Mouse (Mus musculus) megakaryocyte, embryonic 14.5 days (primary cell): ENCODE measurements around the gene Gm884. TPM values are rescaled to one million over a fixed set of nuclear protein-coding genes. Genes with fewer than 3 reads are reported as not detected.
"Not testable (repeated sequence)": the region's sequence is repeated elsewhere in the genome, so short reads cannot be mapped to it uniquely, and the experiment has no call there.

Source experiments
- H3K27me3 ChIP-seq: replicated peaks from 2 replicates; pipeline ENCODE3; 2012; ENCODE audit warnings: inconsistent platforms
- H3K36me3 ChIP-seq: replicated peaks from 2 replicates; pipeline ENCODE3; 2012; ENCODE audit warnings: low read length, inconsistent platforms, mixed read lengths
- H3K4me1 ChIP-seq: 2 replicates; pipeline ENCODE4 v1.6.1; 2012; ENCODE audit warnings: inconsistent platforms
- H3K4me3 ChIP-seq: replicated peaks from 2 replicates; pipeline ENCODE3; 2012; ENCODE audit warnings: moderate library complexity, mild to moderate bottlenecking, inconsistent platforms
- H3K9me3 ChIP-seq: 2 replicates; pipeline ENCODE4 v1.6.1; 2012; ENCODE audit warnings: inconsistent platforms
- FLI1 ChIP-seq: IDR thresholded peaks from 2 replicates; pipeline ENCODE4 v1.6.1; 2012; ENCODE audit warnings: low read length, inconsistent platforms, mixed read lengths
- GATA1 ChIP-seq: IDR thresholded peaks from 3 replicates; pipeline ENCODE4 v1.6.1; 2012; ENCODE audit warnings: mixed read lengths, low read length, inconsistent platforms, borderline replicate concordance
- polyA plus RNA-seq: library from polyadenylated mRNA; stranded (reverse); fragments of >175 nt; gene quantifications from 2 replicates; pipeline ENCODE4 v1.2.3, GENCODE M21; 2012; ENCODE audit warnings: low replicate concordance; ENCODE audit not compliant: insufficient read depth

Gene Gm884
- polyA plus RNA-seq, 1 experiment, result not detected

DNA sequence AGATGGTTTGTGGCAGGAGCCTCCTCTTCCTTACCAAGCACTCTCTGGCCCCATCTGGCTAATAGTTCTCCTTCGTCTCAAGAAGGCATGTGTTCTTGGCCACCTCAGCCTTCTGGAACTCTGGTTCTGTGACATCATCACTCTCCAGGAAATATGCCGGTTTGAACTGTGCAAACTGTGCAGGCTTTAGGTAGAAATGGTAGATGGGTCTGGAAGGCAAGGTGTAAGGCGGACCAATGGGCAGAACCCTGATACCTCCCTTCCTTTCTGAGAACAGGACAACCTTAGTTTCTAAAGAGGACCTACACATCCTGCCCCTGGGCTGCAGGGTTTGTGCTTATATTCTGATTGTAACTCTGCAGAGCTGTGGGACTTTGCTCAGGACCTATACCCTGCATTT is 17.9 kb upstream of the Gm884 start, which contains the start of gene Lyzl6:
Gene Lyzl6, minus strand, starts transcription at position 101 of the 400 bp plus-strand sequence.
- 0 out of 2 replicates have a peak, but pooled peaks cover 5% of the 10 kb centered on the region for H3K4me1 ChIP-seq
- H3K9me3 ChIP-seq, result peaks cover 9% of the 10 kb centered on the region
- H3K27me3 ChIP-seq, result peaks cover 82% of the 10 kb centered on the region
- TF ChIP-seq GATA1 (no peak), FLI1 (no peak)
- no peak within 1 kb of the TSS for H3K4me3 ChIP-seq
- no peaks in the 10 kb centered on the region for H3K36me3 ChIP-seq

DNA sequence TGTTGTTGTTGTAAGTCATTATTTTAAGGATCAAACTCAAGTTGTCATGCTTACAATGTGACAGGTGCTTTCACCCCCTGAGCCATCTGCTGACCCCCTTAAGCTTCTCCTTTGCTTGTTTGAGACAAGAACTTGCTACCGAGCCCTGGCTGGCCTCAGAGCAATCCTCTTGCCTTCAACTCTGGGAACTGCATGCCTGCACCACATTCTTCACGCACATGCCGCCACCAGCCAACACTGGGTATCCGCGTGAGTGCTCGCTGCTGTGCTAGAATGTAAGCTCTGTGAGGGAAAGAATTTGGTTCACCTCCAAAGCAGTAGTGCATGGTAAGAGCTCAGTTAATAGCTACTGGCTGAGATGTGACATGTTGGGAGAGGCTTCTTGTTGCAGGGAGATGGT is 15.3 kb upstream of the Gm884 start:
- H3K27me3 ChIP-seq, result peaks cover 76% of the 10 kb centered on the region
- H3K4me1 ChIP-seq, result 0 out of 2 replicates have a peak, but pooled peaks cover 5% of the 10 kb centered on the region
- H3K9me3 ChIP-seq, result peaks cover 14% of the 10 kb centered on the region
- no peaks in the 10 kb centered on the region for H3K36me3 ChIP-seq
- no peak for TF ChIP-seq GATA1
- no peak for TF ChIP-seq FLI1
- no peak overlapping the region for H3K4me3 ChIP-seq

GRCm38 (mm10) chr11:103635481-103635880 is 14.5 kb upstream of the Gm884 start:
- TF ChIP-seq FLI1, result no peak
- TF ChIP-seq GATA1, result no peak
- Histone ChIP-seq H3K36me3 (no peaks in the 10 kb centered on the region), H3K27me3 (peaks cover 69% of the 10 kb centered on the region), H3K4me3 (no peak overlapping the region), H3K9me3 (peaks cover 14% of the 10 kb centered on the region), H3K4me1 (0 out of 2 replicates have a peak, but pooled peaks cover 5% of the 10 kb centered on the region)

- Histone ChIP-seq H3K27me3 (peaks cover 63% of the 10 kb centered on the region), H3K4me3 (no peak overlapping the region)
- TF ChIP-seq GATA1, result no peak
- TF ChIP-seq FLI1, result no peak
These were observed 13.9 kb upstream of the Gm884 start for GRCm38 (mm10) chr11:103634806-103635205.

DNA sequence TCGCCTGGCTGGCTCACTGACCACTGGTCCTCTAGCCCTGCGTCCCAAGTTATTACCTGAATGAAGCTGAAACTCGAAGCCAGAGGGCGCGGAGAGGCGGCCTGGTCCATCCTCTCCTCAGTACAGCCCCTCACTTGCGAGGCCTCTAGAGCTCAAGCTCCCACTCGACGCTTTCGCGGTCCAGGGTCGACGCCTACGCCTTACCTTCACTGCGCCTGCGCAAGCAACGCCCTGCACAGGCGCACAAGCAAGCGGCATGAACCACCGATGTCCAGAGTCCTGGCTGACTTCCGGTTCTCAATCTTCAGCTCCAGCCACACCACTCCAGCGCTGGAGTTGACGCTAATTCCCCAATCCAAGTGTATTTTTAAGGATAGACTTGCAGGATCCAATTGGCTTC is 6.5 kb upstream of the Gm884 start:
- TF ChIP-seq GATA1, result no peak
- H3K4me3 ChIP-seq, result no peak overlapping the region
- no peaks in the 10 kb centered on the region for H3K36me3 ChIP-seq
- peaks cover 15% of the 10 kb centered on the region for H3K27me3 ChIP-seq
- no peaks in the 10 kb centered on the region for H3K4me1 ChIP-seq
- peaks cover 13% of the 10 kb centered on the region for H3K9me3 ChIP-seq

More at GRCm38 (mm10) chr11:103634806-103635205, 13.9 kb upstream of the Gm884 start:
- H3K36me3 ChIP-seq, result no peaks in the 10 kb centered on the region
- H3K4me1 ChIP-seq, result 0 out of 2 replicates have a peak, but pooled peaks cover 4% of the 10 kb centered on the region
- H3K9me3 ChIP-seq, result peaks cover 13% of the 10 kb centered on the region

DNA sequence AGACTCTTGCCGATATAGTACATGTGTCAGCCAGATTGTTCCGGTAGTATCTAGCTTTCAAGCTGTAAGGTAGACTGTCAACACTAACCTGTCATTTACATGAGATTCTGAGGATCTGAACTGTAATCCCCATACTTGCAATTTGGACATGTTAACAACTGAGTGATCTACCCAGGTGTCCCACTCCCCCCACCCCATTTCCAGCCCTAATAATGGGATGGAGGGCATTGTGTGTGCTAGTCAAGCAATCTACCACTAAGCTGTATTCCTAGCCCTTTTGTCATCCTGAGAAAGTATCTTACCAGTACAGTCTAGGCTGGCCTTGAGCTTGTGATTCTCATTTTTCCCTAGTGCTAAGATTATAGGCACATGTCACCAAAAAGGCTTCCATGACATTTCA is 10.2 kb downstream of the Gm884 start:
- Histone ChIP-seq H3K4me3 (no peak overlapping the region), H3K36me3 (no peaks in the 10 kb centered on the region), H3K4me1 (no peaks in the 10 kb centered on the region), H3K9me3 (no peaks in the 10 kb centered on the region), H3K27me3 (peaks cover 10% of the 10 kb centered on the region)
- TF ChIP-seq GATA1 (no peak), FLI1 (no peak)

GRCm38 (mm10) chr11:103606611-103607010 is 14.3 kb downstream of the Gm884 start:
- Histone ChIP-seq H3K9me3 (no peaks in the 10 kb centered on the region), H3K27me3 (peaks cover 8% of the 10 kb centered on the region), H3K4me1 (no peaks in the 10 kb centered on the region), H3K4me3 (no peak overlapping the region), H3K36me3 (no peaks in the 10 kb centered on the region)
- TF ChIP-seq FLI1, result no peak
- no peak for TF ChIP-seq GATA1

DNA sequence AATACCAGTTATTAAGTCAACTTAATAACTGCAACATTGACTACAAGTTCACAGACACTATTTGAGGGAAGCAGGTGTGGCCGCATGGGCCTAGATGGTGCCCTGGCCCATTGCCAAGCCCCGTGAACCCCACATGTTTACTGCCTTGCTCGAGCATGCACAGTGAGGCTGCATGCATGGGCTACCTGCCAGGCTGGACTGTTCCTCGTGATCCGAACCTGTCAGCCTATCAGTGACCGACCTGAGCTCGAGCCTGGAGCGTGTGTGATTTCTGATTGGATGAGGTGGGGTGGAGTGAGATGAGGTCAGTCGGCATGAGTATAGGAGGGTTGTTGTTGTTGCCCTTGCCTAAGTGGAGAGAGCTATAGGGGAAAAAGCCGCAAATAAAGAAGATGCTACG is 42.6 kb downstream of the Gm884 start:
- Histone ChIP-seq H3K4me1 (no peaks in the 10 kb centered on the region), H3K9me3 (peaks cover 23% of the 10 kb centered on the region), H3K4me3 (no peak overlapping the region), H3K27me3 (peaks cover 9% of the 10 kb centered on the region), H3K36me3 (no peaks in the 10 kb centered on the region)
- no peak for TF ChIP-seq FLI1
- TF ChIP-seq GATA1, result no peak

- Histone ChIP-seq H3K27me3 (peaks cover 3% of the 10 kb centered on the region), H3K9me3 (no peaks in the 10 kb centered on the region), H3K4me3 (no peak overlapping the region), H3K4me1 (no peaks in the 10 kb centered on the region), H3K36me3 (no peaks in the 10 kb centered on the region)
- TF ChIP-seq GATA1, result no peak
- TF ChIP-seq FLI1, result no peak
These were observed 64.9 kb downstream of the Gm884 start for GRCm38 (mm10) chr11:103556021-103556420.

- peaks cover 15% of the 10 kb centered on the region for H3K27me3 ChIP-seq
- H3K36me3 ChIP-seq, H3K9me3 ChIP-seq, H3K4me3 ChIP-seq, H3K4me1 ChIP-seq: not testable (repeated sequence)
These were observed 86.0 kb downstream of the Gm884 start for GRCm38 (mm10) chr11:103534973-103535372.

- no peaks in the 10 kb centered on the region for H3K4me1 ChIP-seq
- no peaks in the 10 kb centered on the region for H3K9me3 ChIP-seq
- H3K4me3 ChIP-seq, result no peak overlapping the region
- H3K36me3 ChIP-seq, result no peaks in the 10 kb centered on the region
- peaks cover 4% of the 10 kb centered on the region for H3K27me3 ChIP-seq
- no peak for TF ChIP-seq FLI1
- no peak for TF ChIP-seq GATA1
These were observed 108.8 kb downstream of the Gm884 start for GRCm38 (mm10) chr11:103512111-103512510.
